Mouse (Mus musculus) lung, embryonic 16.5 days (tissue): ENCODE results near the gene Wdr37. TPM values are rescaled to one million over a fixed set of nuclear protein-coding genes. Genes with fewer than 3 reads are reported as not detected.

Experiments used
- ATAC-seq: fragments of 200-750 bp; cut with Nextera tagmentation; 2 replicates; pipeline ENCODE4 v1.8.0; 2017; ENCODE audit warnings: low read depth, mild to moderate bottlenecking, moderate library complexity
- H3K27ac ChIP-seq: fragments of 300-500 bp; sonication (generic); 2 replicates; pipeline ENCODE4 v1.5.1; 2014; ENCODE audit warnings: mild to moderate bottlenecking, control low read depth, low read length
- H3K27me3 ChIP-seq: fragments of 300-500 bp; sonication (generic); 2 replicates; pipeline ENCODE4 v1.6.1; 2014; ENCODE audit warnings: low read depth, low read length, mixed read lengths; ENCODE audit not compliant: control insufficient read depth, insufficient read depth
- H3K36me3 ChIP-seq: fragments of 300-500 bp; sonication (generic); 2 replicates; pipeline ENCODE4 v1.6.1; 2014; ENCODE audit warnings: low read length; ENCODE audit not compliant: control insufficient read depth, insufficient read depth
- H3K4me1 ChIP-seq: fragments of 300-500 bp; sonication (generic); replicated peaks from 2 replicates; pipeline ENCODE4 v1.6.1; 2014; ENCODE audit warnings: low read length, mixed read lengths; ENCODE audit not compliant: control insufficient read depth, insufficient read depth
- H3K4me2 ChIP-seq: fragments of 300-500 bp; sonication (generic); 2 replicates; pipeline ENCODE4 v1.6.1; 2014; ENCODE audit warnings: low read depth, low read length, control low read depth
- H3K4me3 ChIP-seq: fragments of 300-500 bp; sonication (generic); 2 replicates; pipeline ENCODE4 v1.5.1; 2014; ENCODE audit warnings: mild to moderate bottlenecking, low read length, control low read depth
- H3K9ac ChIP-seq: fragments of 300-500 bp; sonication (generic); 2 replicates; pipeline ENCODE4 v1.6.1; 2014; ENCODE audit warnings: low read length, control low read depth
- H3K9me3 ChIP-seq: fragments of 300-500 bp; sonication (generic); 2 replicates; pipeline ENCODE4 v1.6.1; 2016; ENCODE audit warnings: low read length; ENCODE audit not compliant: control insufficient read depth
- WGBS: fragments of 180-500 bp; shearing (Covaris S2); extraction: QIAGEN DNeasy Blood & Tissue Kit; methylation state at CpG from one replicate; pipeline ENCODE4 v1.1.7; 2014; 5-methylcytosine and 5-hydroxymethylcytosine counted together
- polyA plus RNA-seq: library from polyadenylated mRNA; unstranded; fragments of >200 nt; fragmentation: Nextera tagmentation; extraction: Ambion mirVana; gene quantifications from 2 replicates; pipeline ENCODE4 v1.2.1, GENCODE M21; 2015

The Wdr37 gene
- polyA plus RNA-seq, 1 experiment from 2014 or later: 23.1 TPM

- peak; percentile 95 for ATAC-seq
- peaks cover 8% of the 10 kb centered on the region for H3K4me1 ChIP-seq
- WGBS: under 1% methylated on average over 57 of the region's 57 CpGs
- peak overlapping the region; percentile 76 for H3K4me3 ChIP-seq
- H3K27ac ChIP-seq: peak overlapping the region; percentile 97
- H3K4me2 ChIP-seq: peak overlapping the region; percentile 71
- H3K9me3 ChIP-seq: no peaks in the 10 kb centered on the region
- peak overlapping the region; percentile 84 for H3K9ac ChIP-seq
- no peaks in the 10 kb centered on the region for H3K27me3 ChIP-seq
- 0 out of 2 replicates have a peak, but pooled peaks cover 3% of the 10 kb centered on the region for H3K36me3 ChIP-seq
These were observed 997 bp downstream of the Wdr37 start for GRCm38 (mm10) chr13:8870510-8871313.

GRCm38 (mm10) chr13:8870160-8870509, 1.6 kb downstream of the Wdr37 start:
- Histone ChIP-seq H3K4me2 (peak overlapping the region; percentile 71), H3K36me3 (0 out of 2 replicates have a peak, but pooled peaks cover 3% of the 10 kb centered on the region), H3K27ac (peak overlapping the region; percentile 97), H3K9ac (peak overlapping the region; percentile 84), H3K27me3 (no peaks in the 10 kb centered on the region), H3K9me3 (no peaks in the 10 kb centered on the region), H3K4me1 (peaks cover 8% of the 10 kb centered on the region), H3K4me3 (peak overlapping the region; percentile 76)
- WGBS: 3% methylated on average over 9 of the region's 9 CpGs
- no peak for ATAC-seq

- WGBS: 50% methylated on average over 5 of the region's 5 CpGs
- peak overlapping the region; percentile 97; the same call in 1 of the 2 replicates for H3K27ac ChIP-seq
These were observed 2.0 kb downstream of the Wdr37 start for GRCm38 (mm10) chr13:8869578-8870157.

GRCm38 (mm10) chr13:8866612-8867011, 5.1 kb downstream of the Wdr37 start:
- no peak for ATAC-seq
- Histone ChIP-seq H3K36me3 (0 out of 2 replicates have a peak, but pooled peaks cover 3% of the 10 kb centered on the region), H3K9me3 (no peaks in the 10 kb centered on the region), H3K4me1 (peaks cover 8% of the 10 kb centered on the region), H3K4me2 (no peak overlapping the region), H3K27me3 (no peaks in the 10 kb centered on the region), H3K9ac (no peak overlapping the region), H3K27ac (peak overlapping the region; percentile 5; the same call in 1 of the 2 replicates), H3K4me3 (no peak overlapping the region)
- WGBS: 73% methylated on average over 7 of the region's 7 CpGs

More at GRCm38 (mm10) chr13:8869578-8870157, 2.0 kb downstream of the Wdr37 start:
- Histone ChIP-seq H3K36me3 (0 out of 2 replicates have a peak, but pooled peaks cover 3% of the 10 kb centered on the region), H3K9ac (peak overlapping the region; percentile 84), H3K4me1 (peaks cover 8% of the 10 kb centered on the region), H3K4me3 (peak overlapping the region; percentile 76), H3K9me3 (no peaks in the 10 kb centered on the region), H3K27me3 (no peaks in the 10 kb centered on the region), H3K4me2 (peak overlapping the region; percentile 71)
- no peak for ATAC-seq

- H3K4me1 ChIP-seq: peaks cover 7% of the 10 kb centered on the region
- 86% methylated on average over 3 of the region's 3 CpGs for WGBS
- ATAC-seq: no peak
- H3K36me3 ChIP-seq: peaks cover 7% of the 10 kb centered on the region
- H3K4me2 ChIP-seq: no peak overlapping the region
- H3K27ac ChIP-seq: no peak overlapping the region
- H3K9me3 ChIP-seq: no peaks in the 10 kb centered on the region
- H3K9ac ChIP-seq: no peak overlapping the region
- H3K27me3 ChIP-seq: no peaks in the 10 kb centered on the region
- no peak overlapping the region for H3K4me3 ChIP-seq
These were observed 6.7 kb downstream of the Wdr37 start for GRCm38 (mm10) chr13:8864990-8865389.

GRCm38 (mm10) chr13:8860861-8861260, 10.8 kb downstream of the Wdr37 start:
- Histone ChIP-seq H3K4me3 (no peak overlapping the region), H3K36me3 (peaks cover 10% of the 10 kb centered on the region), H3K27ac (no peak overlapping the region), H3K4me2 (no peak overlapping the region), H3K27me3 (no peaks in the 10 kb centered on the region), H3K9ac (no peak overlapping the region), H3K4me1 (no peaks in the 10 kb centered on the region), H3K9me3 (no peaks in the 10 kb centered on the region)
- 91% methylated on average over 9 of the region's 9 CpGs for WGBS
- ATAC-seq: no peak

- Histone ChIP-seq H3K4me1 (no peaks in the 10 kb centered on the region), H3K4me3 (no peak overlapping the region), H3K9ac (no peak overlapping the region), H3K27ac (no peak overlapping the region), H3K9me3 (no peaks in the 10 kb centered on the region), H3K36me3 (peaks cover 18% of the 10 kb centered on the region), H3K27me3 (no peaks in the 10 kb centered on the region), H3K4me2 (no peak overlapping the region)
- 73% methylated on average over 6 of the region's 6 CpGs for WGBS
- ATAC-seq: no peak
These were observed 13.3 kb downstream of the Wdr37 start for GRCm38 (mm10) chr13:8858453-8858852.

- Histone ChIP-seq H3K9ac (no peak overlapping the region), H3K9me3 (no peaks in the 10 kb centered on the region), H3K27me3 (no peaks in the 10 kb centered on the region), H3K36me3 (peaks cover 19% of the 10 kb centered on the region), H3K27ac (no peak overlapping the region), H3K4me2 (no peak overlapping the region), H3K4me1 (no peaks in the 10 kb centered on the region), H3K4me3 (no peak overlapping the region)
- ATAC-seq: no peak
- 85% methylated on average over 2 of the region's 2 CpGs for WGBS
These were observed 16.9 kb downstream of the Wdr37 start for GRCm38 (mm10) chr13:8854769-8855168.

GRCm38 (mm10) chr13:8853424-8853823, 18.3 kb downstream of the Wdr37 start:
- H3K4me2 ChIP-seq: no peak overlapping the region
- no peaks in the 10 kb centered on the region for H3K4me1 ChIP-seq
- no peak overlapping the region for H3K9ac ChIP-seq
- 96% methylated on average over 4 of the region's 4 CpGs for WGBS
- H3K4me3 ChIP-seq: no peak overlapping the region
- no peak overlapping the region for H3K27ac ChIP-seq
- H3K9me3 ChIP-seq: no peaks in the 10 kb centered on the region
- peaks cover 25% of the 10 kb centered on the region for H3K36me3 ChIP-seq
- no peaks in the 10 kb centered on the region for H3K27me3 ChIP-seq
- ATAC-seq: no peak
